Mouse (Mus musculus) thymus, adult 2 months (tissue): ENCODE results near the gene Sh3d21. TPM values are rescaled to one million over a fixed set of nuclear protein-coding genes. Genes with fewer than 3 reads are reported as not detected.

Experiments used
- DNase-seq: peaks from one replicate; pipeline ENCODE4 v3.0.0; 2021
- H3K27ac ChIP-seq: fragments of 200-500 bp; 2 replicates; pipeline ENCODE4 v1.5.1; 2012; ENCODE audit warnings: low read length, control low read depth; ENCODE audit not compliant: control insufficient read depth, insufficient read depth
- H3K27me3 ChIP-seq: fragments of 200-500 bp; 2 replicates; pipeline ENCODE4 v1.6.1; 2012; ENCODE audit warnings: mild to moderate bottlenecking, low read length, moderate library complexity, mixed read lengths; ENCODE audit not compliant: control insufficient read depth, insufficient read depth
- H3K36me3 ChIP-seq: fragments of 200-500 bp; 2 replicates; pipeline ENCODE4 v1.6.1; 2012; ENCODE audit warnings: mild to moderate bottlenecking, low read length, moderate library complexity; ENCODE audit not compliant: control insufficient read depth, insufficient read depth
- H3K4me1 ChIP-seq: fragments of 200-500 bp; replicated peaks from 2 replicates; pipeline ENCODE4 v1.6.1; 2012; ENCODE audit warnings: low read length; ENCODE audit not compliant: control insufficient read depth, insufficient read depth
- H3K4me3 ChIP-seq: fragments of 200-500 bp; 2 replicates; pipeline ENCODE4 v1.5.1; 2012; ENCODE audit warnings: mild to moderate bottlenecking, low read length, control low read depth, moderate library complexity; ENCODE audit not compliant: control insufficient read depth, insufficient read depth
- CTCF ChIP-seq: fragments of 200-500 bp; IDR thresholded peaks from 2 replicates; pipeline ENCODE4 v1.5.1; 2012; ENCODE audit warnings: mild to moderate bottlenecking, control low read depth, low read length, moderate library complexity, borderline replicate concordance; ENCODE audit not compliant: control insufficient read depth, poor library complexity, insufficient read depth; ENCODE audit errors: extremely low read depth
- POLR2A ChIP-seq: fragments of 200-500 bp; IDR thresholded peaks from 2 replicates; pipeline ENCODE4 v1.6.1; 2012; ENCODE audit warnings: mild to moderate bottlenecking, low read length, control low read depth, moderate library complexity; ENCODE audit not compliant: control insufficient read depth, poor library complexity, insufficient read depth; ENCODE audit errors: extremely low read depth
- WGBS: fragments of 180-500 bp; shearing (Covaris S2); methylation state at CpG from one replicate; pipeline ENCODE4 v1.1.7; 2018; 5-methylcytosine and 5-hydroxymethylcytosine counted together
- polyA plus RNA-seq: library from polyadenylated mRNA; depleted of rRNA; stranded (reverse); fragments of >200 nt; gene quantifications from 2 replicates; pipeline ENCODE4 v1.2.3, GENCODE M21; 2012; rRNA removed

Gene Sh3d21
- polyA plus RNA-seq, 1 experiment, result 1.2 TPM

GRCm38 (mm10) chr4:126100764-126101163 is 62.5 kb downstream of the Sh3d21 start:
- TF ChIP-seq CTCF (no peak), POLR2A (no peak)
- Histone ChIP-seq H3K4me1 (peaks cover 20% of the 10 kb centered on the region), H3K27ac (no peak overlapping the region), H3K27me3 (no peaks in the 10 kb centered on the region), H3K4me3 (no peak overlapping the region), H3K36me3 (no peaks in the 10 kb centered on the region)
- no peak for DNase-seq
- 95% methylated on average over 3 of the region's 3 CpGs for WGBS

Other genes with a start within 250 kb of the Sh3d21 start
- 6.7 and 7.3 TPM in 2 replicates for gene Csf3r, start 138.9 kb downstream of the Sh3d21 start, polyA plus RNA-seq
- gene Mrps15, start 116.6 kb downstream of the Sh3d21 start, polyA plus RNA-seq, result 56.2 and 70.7 TPM in 2 replicates
- gene Oscp1, start 104.9 kb downstream of the Sh3d21 start, polyA plus RNA-seq, result 0.99 and 1.1 TPM in 2 replicates
- 41.0 and 41.7 TPM in 2 replicates for gene Lsm10, start 66.9 kb downstream of the Sh3d21 start, polyA plus RNA-seq
- gene Stk40, start 59.5 kb downstream of the Sh3d21 start, polyA plus RNA-seq, result 36.5 and 43.1 TPM in 2 replicates
- gene Eva1b, start 15.7 kb downstream of the Sh3d21 start, polyA plus RNA-seq, result 94.3 and 95.2 TPM in 2 replicates
- gene Thrap3, start 39.3 kb upstream of the Sh3d21 start, polyA plus RNA-seq, result 91.8 and 101 TPM in 2 replicates
- 74.6 and 84.2 TPM in 2 replicates for gene Map7d1, start 92.9 kb upstream of the Sh3d21 start, polyA plus RNA-seq
- 48.0 and 55.1 TPM in 2 replicates for gene Trappc3, start 98.8 kb upstream of the Sh3d21 start, polyA plus RNA-seq
- gene Col8a2, start 123.3 kb upstream of the Sh3d21 start, polyA plus RNA-seq, result 0.28 and 0.35 TPM in 2 replicates
- gene Adprhl2, start 158.2 kb upstream of the Sh3d21 start, polyA plus RNA-seq, result 66.0 and 67.9 TPM in 2 replicates
- 0.83 and 1.4 TPM in 2 replicates for gene Tekt2, start 162.2 kb upstream of the Sh3d21 start, polyA plus RNA-seq